Mouse (Mus musculus): ENCODE results near the gene Tssk4. TPM values are rescaled to one million over a fixed set of nuclear protein-coding genes. Genes with fewer than 3 reads are reported as not detected.

Tssk4 gene
- polyA plus RNA-seq, 1 experiment from 2014 or later, result 0.35 TPM

DNA sequence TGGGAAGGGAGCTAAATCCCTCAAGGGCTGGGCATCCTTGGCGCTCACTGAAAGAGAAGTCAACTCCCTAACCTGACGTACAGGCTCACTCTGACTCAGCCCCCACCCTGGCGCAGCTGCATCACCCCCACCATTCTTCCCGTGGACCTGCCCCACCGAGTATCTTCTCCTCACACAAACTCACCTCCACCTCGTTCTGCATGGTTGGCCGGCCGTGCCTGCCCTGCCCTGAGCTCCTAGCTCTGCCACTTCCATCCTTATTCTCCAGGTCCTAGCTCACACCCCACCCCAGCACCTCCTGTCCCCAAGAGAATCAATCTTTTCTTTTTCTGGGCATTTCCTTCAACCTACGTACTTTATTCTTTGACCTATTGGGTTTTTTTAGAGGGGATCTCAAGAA is 51.1 kb downstream of the Tssk4 start:
- no peak overlapping the region for H3K9ac ChIP-seq (ENCODE audit: low read length)
- H3K27ac ChIP-seq (replicated peaks in 1 of 2; ENCODE audit: control insufficient read depth in 1 of 2, insufficient read depth in 1 of 2, low read depth in 2 of 2, low read length in 2 of 2), result no peak overlapping the region
- H3K4me1 ChIP-seq (ENCODE audit: control insufficient read depth in 2 of 2, insufficient read depth in 2 of 2, low read length in 2 of 2), result no peaks in the 10 kb centered on the region; a peak in 1 of 4 replicates
- H3K9me3 ChIP-seq (ENCODE audit: control insufficient read depth, low read length), result no peaks in the 10 kb centered on the region
- no peak overlapping the region for H3K4me3 ChIP-seq (ENCODE audit: control insufficient read depth in 1 of 2, insufficient read depth in 1 of 2, low read depth in 1 of 2, low read length in 2 of 2)
- 68% methylated on average over 9 of the region's 9 CpGs for WGBS
- H3K36me3 ChIP-seq (ENCODE audit: control insufficient read depth, insufficient read depth, low read length), result no peaks in the 10 kb centered on the region
- no peaks in the 10 kb centered on the region for H3K27me3 ChIP-seq (ENCODE audit: control insufficient read depth, insufficient read depth, low read length)
- H3K4me2 ChIP-seq (ENCODE audit: low read length), result no peak overlapping the region
- no peak for ATAC-seq (ENCODE audit: insufficient number of reproducible peaks, insufficient read depth, low FRiP score, low read depth)

Other genes starting within 250 kb of the Tssk4 start
- gene Dhrs4, start 171.4 kb upstream of the Tssk4 start, polyA plus RNA-seq (2014; fragmentation: Nextera tagmentation; extraction: Ambion mirVana), result 43.4 and 54.1 TPM in 2 replicates
- 1.6 and 2.9 TPM in 2 replicates for gene Carmil3, start 159.5 kb upstream of the Tssk4 start, polyA plus RNA-seq (2014; fragmentation: Nextera tagmentation; extraction: Ambion mirVana)
- gene Cpne6, start 139.7 kb upstream of the Tssk4 start, polyA plus RNA-seq (2014; fragmentation: Nextera tagmentation; extraction: Ambion mirVana), result 0.12 and 0.36 TPM in 2 replicates
- not detected in 2 replicates for gene Nrl, start 125.2 kb upstream of the Tssk4 start, polyA plus RNA-seq (2014; fragmentation: Nextera tagmentation; extraction: Ambion mirVana)
- gene Pck2, start 109.9 kb upstream of the Tssk4 start, polyA plus RNA-seq (2014; fragmentation: Nextera tagmentation; extraction: Ambion mirVana), result 35.1 TPM in 2 replicates
- gene Dcaf11, start 90.2 kb upstream of the Tssk4 start, polyA plus RNA-seq (2014; fragmentation: Nextera tagmentation; extraction: Ambion mirVana), result 68.1 and 74.1 TPM in 2 replicates
- not detected in 2 replicates for gene A730061H03Rik, start 89.8 kb upstream of the Tssk4 start, polyA plus RNA-seq (2014; fragmentation: Nextera tagmentation; extraction: Ambion mirVana)
- 97.6 and 102 TPM in 2 replicates for gene Fitm1, start 74.6 kb upstream of the Tssk4 start, polyA plus RNA-seq (2014; fragmentation: Nextera tagmentation; extraction: Ambion mirVana)
- gene Psme1, start 72.1 kb upstream of the Tssk4 start, polyA plus RNA-seq (2014; fragmentation: Nextera tagmentation; extraction: Ambion mirVana), result 224 and 250 TPM in 2 replicates
- 22.6 and 22.7 TPM in 2 replicates for gene Emc9, start 64.9 kb upstream of the Tssk4 start, polyA plus RNA-seq (2014; fragmentation: Nextera tagmentation; extraction: Ambion mirVana)
- 225 and 229 TPM in 2 replicates for gene Psme2, start 59.1 kb upstream of the Tssk4 start, polyA plus RNA-seq (2014; fragmentation: Nextera tagmentation; extraction: Ambion mirVana)
- gene Rnf31, start 58.5 kb upstream of the Tssk4 start, polyA plus RNA-seq (2014; fragmentation: Nextera tagmentation; extraction: Ambion mirVana), result 12.7 and 13.1 TPM in 2 replicates
- gene Irf9, start 46.6 kb upstream of the Tssk4 start, polyA plus RNA-seq (2014; fragmentation: Nextera tagmentation; extraction: Ambion mirVana), result 9.8 and 10.1 TPM in 2 replicates
- gene Rec8, start 32.1 kb upstream of the Tssk4 start, polyA plus RNA-seq (2014; fragmentation: Nextera tagmentation; extraction: Ambion mirVana), result 7.1 and 10.2 TPM in 2 replicates
- 65.7 and 68.4 TPM in 2 replicates for gene Ipo4, start 14.2 kb upstream of the Tssk4 start, polyA plus RNA-seq (2014; fragmentation: Nextera tagmentation; extraction: Ambion mirVana)
- 1.8 and 2.5 TPM in 2 replicates for gene Gm49378, start 12.3 kb upstream of the Tssk4 start, polyA plus RNA-seq (2014; fragmentation: Nextera tagmentation; extraction: Ambion mirVana)
- gene Tm9sf1, start 6.4 kb upstream of the Tssk4 start, polyA plus RNA-seq (2014; fragmentation: Nextera tagmentation; extraction: Ambion mirVana), result 86.6 and 90.0 TPM in 2 replicates
- gene Mdp1, start 10.3 kb downstream of the Tssk4 start, polyA plus RNA-seq (2014; fragmentation: Nextera tagmentation; extraction: Ambion mirVana), result 99.2 and 100 TPM in 2 replicates
- gene Gmpr2, start 21.8 kb downstream of the Tssk4 start, polyA plus RNA-seq (2014; fragmentation: Nextera tagmentation; extraction: Ambion mirVana), result 40.6 and 40.9 TPM in 2 replicates
- 511 and 563 TPM in 2 replicates for gene Nedd8, start 21.9 kb downstream of the Tssk4 start, polyA plus RNA-seq (2014; fragmentation: Nextera tagmentation; extraction: Ambion mirVana)
- gene Tinf2, start 31.6 kb downstream of the Tssk4 start, polyA plus RNA-seq (2014; fragmentation: Nextera tagmentation; extraction: Ambion mirVana), result 28.7 and 31.6 TPM in 2 replicates
- 0.13 and 0.14 TPM in 2 replicates for gene Tgm1, start 63.7 kb downstream of the Tssk4 start, polyA plus RNA-seq (2014; fragmentation: Nextera tagmentation; extraction: Ambion mirVana)
- 20.1 and 20.5 TPM in 2 replicates for gene Rabggta, start 72.1 kb downstream of the Tssk4 start, polyA plus RNA-seq (2014; fragmentation: Nextera tagmentation; extraction: Ambion mirVana)
- 59.8 and 70.6 TPM in 2 replicates for gene Dhrs1, start 95.5 kb downstream of the Tssk4 start, polyA plus RNA-seq (2014; fragmentation: Nextera tagmentation; extraction: Ambion mirVana)
- gene Nop9, start 95.5 kb downstream of the Tssk4 start, polyA plus RNA-seq (2014; fragmentation: Nextera tagmentation; extraction: Ambion mirVana), result 21.3 and 25.2 TPM in 2 replicates
- 1.5 and 1.6 TPM in 2 replicates for gene Cideb, start 108.3 kb downstream of the Tssk4 start, polyA plus RNA-seq (2014; fragmentation: Nextera tagmentation; extraction: Ambion mirVana)
- 0.24 and 0.27 TPM in 2 replicates for gene Ltb4r2, start 111.2 kb downstream of the Tssk4 start, polyA plus RNA-seq (2014; fragmentation: Nextera tagmentation; extraction: Ambion mirVana)
- 0.28 and 0.62 TPM in 2 replicates for gene Ltb4r1, start 115.8 kb downstream of the Tssk4 start, polyA plus RNA-seq (2014; fragmentation: Nextera tagmentation; extraction: Ambion mirVana)
- 14.8 and 17.7 TPM in 2 replicates for gene Adcy4, start 133.9 kb downstream of the Tssk4 start, polyA plus RNA-seq (2014; fragmentation: Nextera tagmentation; extraction: Ambion mirVana)
- 13.6 and 16.1 TPM in 2 replicates for gene Ripk3, start 138.7 kb downstream of the Tssk4 start, polyA plus RNA-seq (2014; fragmentation: Nextera tagmentation; extraction: Ambion mirVana)
- 7.6 and 11.0 TPM in 2 replicates for gene Nfatc4, start 173.0 kb downstream of the Tssk4 start, polyA plus RNA-seq (2014; fragmentation: Nextera tagmentation; extraction: Ambion mirVana)
- gene Nynrin, start 203.8 kb downstream of the Tssk4 start, polyA plus RNA-seq (2014; fragmentation: Nextera tagmentation; extraction: Ambion mirVana), result 11.0 and 12.4 TPM in 2 replicates
- gene Cbln3, start 234.2 kb downstream of the Tssk4 start, polyA plus RNA-seq (2014; fragmentation: Nextera tagmentation; extraction: Ambion mirVana), result 0.24 and 0.61 TPM in 2 replicates
- gene Khnyn, start 234.8 kb downstream of the Tssk4 start, polyA plus RNA-seq (2014; fragmentation: Nextera tagmentation; extraction: Ambion mirVana), result 5.7 and 6.1 TPM in 2 replicates